Mouse (Mus musculus): ENCODE measurements at regions not wholly inside any gene's neighbourhood (a gene's known extent, or its start where the extent isn't known, plus 50 kb on each side); places are given as distances from the start of the nearest gene placed in this dataset.

GRCm38 (mm10) chr8:76748471-76748870 lies 150.8 kb upstream of the Nr3c2 start:
- DNase-seq = no peak

- no peak for DNase-seq
These were observed 149.0 kb upstream of the Nr3c2 start for GRCm38 (mm10) chr8:76750286-76750685.

GRCm38 (mm10) chr8:76754166-76754565 lies 145.1 kb upstream of the Nr3c2 start:
- DNase-seq = peak in 1 of 2 experiments; percentile 28

- peak; percentile 10 to 11 for DNase-seq
These were observed 135.0 kb upstream of the Nr3c2 start for GRCm38 (mm10) chr8:76764201-76764600.

- DNase-seq = no peak
These were observed 130.9 kb upstream of the Nr3c2 start for GRCm38 (mm10) chr8:76768302-76768701.

- no peak for DNase-seq
These were observed 111.5 kb upstream of the Nr3c2 start for GRCm38 (mm10) chr8:76787744-76788143.

- no peak for DNase-seq
These were observed 105.4 kb upstream of the Nr3c2 start for GRCm38 (mm10) chr8:76793891-76794290.

- DNase-seq = no peak
These were observed 99.2 kb upstream of the Nr3c2 start for GRCm38 (mm10) chr8:76799998-76800397.

- no peak for DNase-seq
These were observed 75.8 kb upstream of the Nr3c2 start for GRCm38 (mm10) chr8:76823456-76823855.

Measured in cerebellum, postnatal 10 days (tissue).